ENCODE assay signal across 10 mouse cellular contexts in genomic region chr1:42699471-42699871, GRCm38 (mm10). TPM values are rescaled to one million over a fixed set of nuclear protein-coding genes. Genes with fewer than 3 reads are reported as not detected.
DNase-seq lines count a peak whose midpoint lies in the region; ATAC-seq and TF ChIP-seq lines count a peak whose summit lies in the region.
"Had no signal": no experiment of that assay in that cellular context is flagged by ENCODE, and none has a peak within 500 bp of the region (broad histone marks: within the 10 kb centered on the region; RNA-seq: fewer than 3 reads in every experiment).

No protein-coding gene starts in this region.

- peaks cover 14% of the 10 kb centered on the region for H3K4me1 ChIP-seq in heart, embryonic 11.5 days (ENCODE audit: control insufficient read depth, insufficient read depth, low read length)
- peaks cover 42% of the 10 kb centered on the region for H3K4me1 ChIP-seq in embryonic facial prominence, embryonic 10.5 days
- 0 out of 2 replicates have a peak, but pooled peaks cover 7% of the 10 kb centered on the region for H3K4me1 ChIP-seq in forebrain, postnatal 0 days (ENCODE audit: insufficient read depth)
- H3K4me1 ChIP-seq in midbrain, embryonic 11.5 days (ENCODE audit: control insufficient read depth, insufficient read depth, low read length), result peaks cover 24% of the 10 kb centered on the region
- H3K4me1 ChIP-seq in intestine, embryonic 16.5 days (ENCODE audit: control insufficient read depth, insufficient read depth, low read length), result peaks cover 33% of the 10 kb centered on the region

- no peak overlapping the region for H3K27ac ChIP-seq in heart, embryonic 11.5 days (ENCODE audit: low read depth, low read length)
- H3K27ac ChIP-seq in embryonic facial prominence, embryonic 10.5 days (replicated peaks), result peak overlapping the region; percentile 91
- H3K27ac ChIP-seq in forebrain, postnatal 0 days (ENCODE audit: low read depth, low read length), result peak overlapping the region; percentile 95
- peak overlapping the region; percentile 99 for H3K27ac ChIP-seq in midbrain, embryonic 11.5 days (ENCODE audit: low read depth, low read length)
- no peak overlapping the region for H3K27ac ChIP-seq in intestine, embryonic 16.5 days (ENCODE audit: low read length)

- peaks cover 86% of the 10 kb centered on the region for H3K27me3 ChIP-seq in heart, embryonic 11.5 days (ENCODE audit: control insufficient read depth, insufficient read depth, low read length)
- H3K27me3 ChIP-seq in embryonic facial prominence, embryonic 10.5 days (replicated peaks; ENCODE audit: low read depth, poor library complexity, severe bottlenecking), result peaks cover 96% of the 10 kb centered on the region
- H3K27me3 ChIP-seq in forebrain, postnatal 0 days (ENCODE audit: insufficient read depth, low read length), result no peaks in the 10 kb centered on the region
- no peaks in the 10 kb centered on the region for H3K27me3 ChIP-seq in midbrain, embryonic 11.5 days (ENCODE audit: control insufficient read depth, insufficient read depth, low read length)
- peaks cover 86% of the 10 kb centered on the region for H3K27me3 ChIP-seq in intestine, embryonic 16.5 days (replicated peaks; ENCODE audit: control insufficient read depth, insufficient read depth, low read length)

- H3K9ac ChIP-seq in heart, embryonic 11.5 days (ENCODE audit: low read depth, low read length), result no peak overlapping the region
- H3K9ac ChIP-seq in forebrain, postnatal 0 days, result peak overlapping the region; percentile 94
- peak overlapping the region; percentile 100 for H3K9ac ChIP-seq in midbrain, embryonic 11.5 days (ENCODE audit: low read length)
- H3K9ac ChIP-seq in intestine, embryonic 16.5 days (ENCODE audit: low read depth, low read length), result no peak overlapping the region

- intact Hi-C loops in heart, postnatal 10 days (cut with DNase I), result loop anchor here (10.0 kb wide), 1 partner anchor 1425 kb away; no protein-coding TSS in a partner anchor

- under 1% methylated on average over 19 of the region's 19 CpGs for WGBS in heart, embryonic 11.5 days (ENCODE audit: insufficient replicate concordance)
- WGBS in embryonic facial prominence, embryonic 10.5 days, result under 1% methylated on average over 19 of the region's 19 CpGs
- WGBS in forebrain, postnatal 0 days, result 2% methylated on average over 19 of the region's 19 CpGs
- WGBS in midbrain, embryonic 11.5 days, result under 1% methylated on average over 19 of the region's 19 CpGs
- 3% methylated on average over 19 of the region's 19 CpGs for WGBS in intestine, embryonic 16.5 days

- TF ChIP-seq CTCF in forebrain, postnatal 0 days (IDR thresholded peaks at IDR 0.05; ENCODE audit: low read depth), result no peak

- H3K4me2 ChIP-seq in heart, embryonic 11.5 days, result no peak overlapping the region
- peak overlapping the region; percentile 98 for H3K4me2 ChIP-seq in forebrain, postnatal 0 days (ENCODE audit: low read depth)
- H3K4me2 ChIP-seq in midbrain, embryonic 11.5 days, result peak overlapping the region; percentile 65
- H3K4me2 ChIP-seq in intestine, embryonic 16.5 days (ENCODE audit: low read depth, low read length), result no peak overlapping the region

- H3K9me3 ChIP-seq in heart, embryonic 11.5 days (replicated peaks; ENCODE audit: control insufficient read depth, low read length), result no peaks in the 10 kb centered on the region
- no peaks in the 10 kb centered on the region for H3K9me3 ChIP-seq in embryonic facial prominence, embryonic 10.5 days
- H3K9me3 ChIP-seq in forebrain, postnatal 0 days (ENCODE audit: low read length), result no peaks in the 10 kb centered on the region
- no peaks in the 10 kb centered on the region for H3K9me3 ChIP-seq in midbrain, embryonic 11.5 days (ENCODE audit: control insufficient read depth, low read length)
- no peaks in the 10 kb centered on the region for H3K9me3 ChIP-seq in intestine, embryonic 16.5 days (ENCODE audit: control insufficient read depth, low read length)

- DNase-seq in heart, postnatal 10 days, result no peak
- DNase-seq in embryonic facial prominence, embryonic 10.5 days (ENCODE audit: low spot score), result peak; percentile 62
- no peak for DNase-seq in forebrain, postnatal 0 days
- peak; percentile 96 for DNase-seq in midbrain, embryonic 11.5 days (ENCODE audit: low spot score, missing footprints)
- DNase-seq in thymus, postnatal 0 days (ENCODE audit: low spot score), result no peak
- DNase-seq in frontal cortex, postnatal 25 days (ENCODE audit: low spot score in 2 of 2), result no peak

- no peak for ATAC-seq in heart, embryonic 11.5 days (replicated peaks; ENCODE audit: insufficient number of reproducible peaks, low FRiP score, low TSS enrichment)
- ATAC-seq in forebrain, postnatal 0 days, result no peak
- ATAC-seq in midbrain, embryonic 11.5 days (ENCODE audit: low FRiP score), result no peak
- ATAC-seq in intestine, embryonic 16.5 days, result no peak

- H3K36me3 ChIP-seq in heart, embryonic 11.5 days (ENCODE audit: control insufficient read depth, insufficient read depth, low read length), result no peaks in the 10 kb centered on the region
- peaks cover 22% of the 10 kb centered on the region for H3K36me3 ChIP-seq in embryonic facial prominence, embryonic 10.5 days (replicated peaks)
- peaks cover 22% of the 10 kb centered on the region for H3K36me3 ChIP-seq in forebrain, postnatal 0 days (ENCODE audit: insufficient read depth)
- H3K36me3 ChIP-seq in midbrain, embryonic 11.5 days (ENCODE audit: control insufficient read depth, insufficient read depth, low read length), result peaks cover 18% of the 10 kb centered on the region
- no peaks in the 10 kb centered on the region for H3K36me3 ChIP-seq in intestine, embryonic 16.5 days (ENCODE audit: control insufficient read depth, insufficient read depth, low read length)

- 0 out of 2 replicates have a peak overlapping the region, but pooled peaks have one; percentile 12 for H3K4me3 ChIP-seq in heart, embryonic 11.5 days (ENCODE audit: low read depth, low read length)
- H3K4me3 ChIP-seq in embryonic facial prominence, embryonic 10.5 days, result peak overlapping the region; percentile 74
- H3K4me3 ChIP-seq in forebrain, postnatal 0 days (ENCODE audit: low read depth, low read length), result peak overlapping the region; percentile 75
- peak overlapping the region; percentile 100 for H3K4me3 ChIP-seq in midbrain, embryonic 11.5 days (ENCODE audit: low read depth, low read length)
- H3K4me3 ChIP-seq in intestine, embryonic 16.5 days (ENCODE audit: low read length), result no peak overlapping the region
- H3K4me3 ChIP-seq: myocyte had no signal

RNA-seq across cellular contexts. Expression of gene Pou3f3, which starts 3.9 kb away (rescaled TPM):
- 0.10 and 0.19 TPM in 2 replicates for polyA plus RNA-seq in heart, embryonic 11.5 days (2014; fragmentation: Nextera tagmentation; extraction: Ambion mirVana)
- total RNA-seq in heart, postnatal 10 days (2021), result not detected
- 6.8 and 7.5 TPM in 2 replicates for polyA plus RNA-seq in embryonic facial prominence, embryonic 10.5 days (2016; fragmentation: Nextera tagmentation; extraction: Ambion mirVana)
- total RNA-seq in forebrain, postnatal 0 days (2014; rRNA removed), result 76.9 and 81.4 TPM in 2 replicates
- 22.7 and 28.0 TPM in 2 replicates for polyA plus RNA-seq in forebrain, postnatal 0 days (2015; fragmentation: Nextera tagmentation; extraction: Ambion mirVana)
- polyA plus RNA-seq in midbrain, embryonic 11.5 days (2014; fragmentation: Nextera tagmentation; extraction: Ambion mirVana), result 26.3 and 27.9 TPM in 2 replicates
- 0.03 and 0.04 TPM in 2 replicates for polyA plus RNA-seq in thymus, postnatal 0 days (2015; fragmentation: Nextera tagmentation; extraction: Ambion mirVana)
- polyA plus RNA-seq in intestine, embryonic 16.5 days (2015; fragmentation: Nextera tagmentation; extraction: Ambion mirVana), result 0.18 and 0.21 TPM in 2 replicates
- polyA plus RNA-seq: heart, embryonic 14.5 days; myocyte had no signal

Comparison
In these comparisons a context has a peak if more than half of its experiments do, and no peak if none do; other contexts are left out.
1. H3K27ac ChIP-seq: peak in embryonic facial prominence, embryonic 10.5 days (single experiment), forebrain, postnatal 0 days (single experiment) and midbrain, embryonic 11.5 days (single experiment); none in heart, embryonic 11.5 days (single experiment) and intestine, embryonic 16.5 days (single experiment).
2. H3K4me2 ChIP-seq: peak in forebrain, postnatal 0 days (single experiment) and midbrain, embryonic 11.5 days (single experiment); none in heart, embryonic 11.5 days (single experiment) and intestine, embryonic 16.5 days (single experiment).
3. H3K9ac ChIP-seq: peak in forebrain, postnatal 0 days (single experiment) and midbrain, embryonic 11.5 days (single experiment); none in heart, embryonic 11.5 days (single experiment) and intestine, embryonic 16.5 days (single experiment).
4. DNase-seq: peak in embryonic facial prominence, embryonic 10.5 days (single experiment) and midbrain, embryonic 11.5 days (single experiment); none in heart, postnatal 10 days (0 of 2), forebrain, postnatal 0 days (single experiment), thymus, postnatal 0 days (single experiment) and frontal cortex, postnatal 25 days (0 of 2).